Mouse (Mus musculus) cortical plate, adult 2 months (tissue): ENCODE results near the gene Tnfrsf4.

ENCODE experiments used
- CTCF ChIP-seq: fragments of 200-500 bp; IDR thresholded peaks from 2 replicates; pipeline ENCODE4 v1.5.1; 2011; ENCODE audit warnings: mild to moderate bottlenecking, control low read depth, low read length; ENCODE audit not compliant: insufficient read depth; ENCODE audit errors: extremely low read depth
- POLR2A ChIP-seq: fragments of 200-500 bp; IDR thresholded peaks from 2 replicates; pipeline ENCODE4 v1.6.1; 2011; ENCODE audit warnings: mild to moderate bottlenecking, low read length, control low read depth; ENCODE audit not compliant: insufficient read depth; ENCODE audit errors: extremely low read depth

DNA sequence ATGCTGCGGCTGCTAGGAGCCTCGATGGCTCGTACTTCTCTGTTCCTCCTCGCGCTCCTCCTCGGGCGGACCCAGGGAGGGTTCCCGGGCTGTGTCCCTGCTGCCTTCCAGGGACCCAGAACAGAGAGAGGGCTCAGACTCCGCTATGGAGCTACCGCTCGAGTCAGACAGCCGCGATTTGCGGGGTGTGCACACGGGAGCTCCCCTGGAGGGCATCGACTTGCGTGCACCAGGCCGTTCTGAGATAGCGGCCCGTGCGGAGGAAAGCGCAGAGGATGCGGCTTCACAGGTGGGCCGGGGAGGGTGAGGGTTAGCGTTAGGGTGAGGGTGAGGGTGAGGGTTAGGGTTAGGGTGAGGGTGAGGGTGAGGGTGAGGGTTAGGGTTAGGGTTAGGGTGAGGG lies 21.3 kb downstream of the Tnfrsf4 start:
- TF ChIP-seq CTCF, result no peak
- no peak for TF ChIP-seq POLR2A
